Mouse (Mus musculus) embryo, embryonic 11 days (tissue): ENCODE measurements at regions not wholly inside any gene's neighbourhood (a gene's known extent, or its start where the extent isn't known, plus 50 kb on each side); places are given as distances from the start of the nearest gene placed in this dataset.

ENCODE experiments used
- DNase-seq: peaks from one replicate; pipeline ENCODE4 v3.0.0-alpha.2; 2015

GRCm38 (mm10) chr16:24212702-24213101 lies 180.6 kb upstream of the Lpp start:
- no peak for DNase-seq

GRCm38 (mm10) chr16:24211588-24211987 lies 181.7 kb upstream of the Lpp start:
- no peak for DNase-seq

- no peak for DNase-seq
Measured at GRCm38 (mm10) chr16:24208876-24209275, 184.4 kb upstream of the Lpp start.

- DNase-seq: no peak
Measured at GRCm38 (mm10) chr16:24208118-24208517, 185.2 kb upstream of the Lpp start.

GRCm38 (mm10) chr16:24207056-24207455 lies 186.3 kb upstream of the Lpp start:
- DNase-seq: no peak

GRCm38 (mm10) chr16:24206461-24206861 lies 186.8 kb upstream of the Lpp start:
- no peak for DNase-seq

- peak; percentile 28 for DNase-seq
Measured at GRCm38 (mm10) chr16:24205594-24205993, 187.7 kb upstream of the Lpp start.

- DNase-seq: no peak
Measured at GRCm38 (mm10) chr16:24204064-24204730, 189.1 kb upstream of the Lpp start.

- DNase-seq: no peak
Measured at GRCm38 (mm10) chr16:24202653-24203052, 190.7 kb upstream of the Lpp start.

- no peak for DNase-seq
Measured at GRCm38 (mm10) chr16:24201455-24201854, 191.9 kb upstream of the Lpp start.

- DNase-seq: no peak
Measured at GRCm38 (mm10) chr16:24200200-24200599, 193.1 kb upstream of the Lpp start.

GRCm38 (mm10) chr16:24199408-24200167 lies 193.7 kb upstream of the Lpp start:
- DNase-seq: no peak

- DNase-seq: no peak
Measured at GRCm38 (mm10) chr16:24198291-24198690, 195.0 kb upstream of the Lpp start.

- DNase-seq: no peak
Measured at GRCm38 (mm10) chr16:24197618-24198017, 195.7 kb upstream of the Lpp start.

GRCm38 (mm10) chr16:24193945-24194344 lies 199.4 kb upstream of the Lpp start:
- no peak for DNase-seq

- DNase-seq: no peak
Measured at GRCm38 (mm10) chr16:24193251-24193873, 199.9 kb upstream of the Lpp start.

GRCm38 (mm10) chr16:24192013-24192412 lies 201.3 kb upstream of the Lpp start:
- no peak for DNase-seq

- no peak for DNase-seq
Measured at GRCm38 (mm10) chr16:24187131-24187530, 198.5 kb upstream of the Bcl6 start.

- DNase-seq: no peak
Measured at GRCm38 (mm10) chr16:24185989-24186388, 197.3 kb upstream of the Bcl6 start.

GRCm38 (mm10) chr16:24184846-24185245 lies 196.2 kb upstream of the Bcl6 start:
- DNase-seq: no peak

GRCm38 (mm10) chr16:24183216-24183615 lies 194.6 kb upstream of the Bcl6 start:
- no peak for DNase-seq

GRCm38 (mm10) chr16:24181388-24181787 lies 192.7 kb upstream of the Bcl6 start:
- DNase-seq: no peak

GRCm38 (mm10) chr16:24180666-24181065 lies 192.0 kb upstream of the Bcl6 start:
- DNase-seq: no peak

- DNase-seq: no peak
Measured at GRCm38 (mm10) chr16:24177564-24177963, 188.9 kb upstream of the Bcl6 start.
